Mouse (Mus musculus) lung, adult 2 months (tissue): ENCODE data around the gene Anxa5. TPM values are rescaled to one million over a fixed set of nuclear protein-coding genes. Genes with fewer than 3 reads are reported as not detected.

ENCODE experiments used
- DNase-seq: peaks from one replicate; pipeline ENCODE4 v3.0.0; 2022
- H3K4me1 ChIP-seq: fragments of 200-500 bp; 2 replicates; pipeline ENCODE4 v1.6.1; 2011; ENCODE audit warnings: low read length; ENCODE audit not compliant: control insufficient read depth, insufficient read depth
- H3K4me3 ChIP-seq: fragments of 200-500 bp; replicated peaks from 2 replicates; pipeline ENCODE3; 2011; ENCODE audit warnings: low read depth, mild to moderate bottlenecking, control low read depth, low read length; ENCODE audit errors: extremely low read depth
- CTCF ChIP-seq: fragments of 200-500 bp; IDR thresholded peaks from 2 replicates; pipeline ENCODE4 v1.5.1; 2011; ENCODE audit warnings: mild to moderate bottlenecking, low read length, control low read depth; ENCODE audit not compliant: insufficient read depth
- POLR2A ChIP-seq: fragments of 200-500 bp; IDR thresholded peaks from 2 replicates; pipeline ENCODE4 v1.6.1; 2011; ENCODE audit warnings: low read depth, mild to moderate bottlenecking, control low read depth, low read length, borderline replicate concordance; ENCODE audit errors: extremely low read depth
- WGBS: fragments of 180-500 bp; shearing (Covaris S2); methylation state at CpG from one replicate; pipeline ENCODE4 v1.1.7; 2018; 5-methylcytosine and 5-hydroxymethylcytosine counted together
- polyA plus RNA-seq: library from polyadenylated mRNA; depleted of rRNA; stranded (reverse); fragments of >200 nt; gene quantifications from 2 replicates; pipeline ENCODE4 v1.2.3, GENCODE M21; 2012

Anxa5 gene
- polyA plus RNA-seq, 1 experiment, result 1,294 TPM

DNA sequence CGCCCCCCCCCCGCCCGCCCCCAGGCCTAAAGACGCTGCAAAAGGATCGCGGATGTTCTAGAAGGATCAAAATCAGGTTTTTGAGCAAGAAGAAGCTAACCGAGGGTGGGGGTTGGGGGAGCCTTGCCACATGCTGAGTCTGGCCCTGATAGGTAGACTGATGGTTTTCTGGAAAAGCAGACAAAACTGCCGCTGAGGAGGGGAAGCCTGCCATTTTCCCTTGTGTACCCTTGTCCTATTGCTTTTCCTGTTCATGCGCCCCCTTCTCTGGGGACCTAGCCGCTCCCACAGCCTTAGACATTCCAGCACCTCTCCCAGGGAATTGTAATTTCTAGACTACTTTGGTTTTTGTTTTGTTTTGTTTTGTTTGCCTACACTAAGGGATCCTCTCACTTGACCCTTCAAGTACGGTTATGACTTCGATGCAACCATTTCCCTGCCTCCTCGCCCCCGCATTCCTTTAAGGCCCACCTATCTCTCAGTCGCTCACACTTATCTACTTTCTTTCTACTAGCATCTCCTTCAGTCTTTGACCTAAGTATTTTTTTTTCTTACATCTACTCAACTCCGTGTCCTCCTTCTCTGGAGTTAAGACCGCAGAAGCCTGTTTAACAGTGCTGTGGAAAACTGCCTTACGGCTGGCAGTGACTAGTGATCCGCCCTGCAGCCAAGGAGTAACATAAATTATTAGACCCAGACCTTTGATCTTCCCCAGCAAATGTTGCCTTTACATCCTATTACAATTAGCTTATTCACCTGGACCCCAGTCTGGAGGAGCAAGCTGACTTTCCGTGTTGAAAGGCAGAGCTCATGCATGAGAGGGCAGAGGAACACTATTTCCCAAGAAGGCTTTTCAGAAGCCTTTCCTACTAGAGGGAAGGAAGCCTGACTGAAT is 814 bp upstream of the Anxa5 start:
- WGBS, result 26% methylated on average over 20 of the region's 20 CpGs

DNA sequence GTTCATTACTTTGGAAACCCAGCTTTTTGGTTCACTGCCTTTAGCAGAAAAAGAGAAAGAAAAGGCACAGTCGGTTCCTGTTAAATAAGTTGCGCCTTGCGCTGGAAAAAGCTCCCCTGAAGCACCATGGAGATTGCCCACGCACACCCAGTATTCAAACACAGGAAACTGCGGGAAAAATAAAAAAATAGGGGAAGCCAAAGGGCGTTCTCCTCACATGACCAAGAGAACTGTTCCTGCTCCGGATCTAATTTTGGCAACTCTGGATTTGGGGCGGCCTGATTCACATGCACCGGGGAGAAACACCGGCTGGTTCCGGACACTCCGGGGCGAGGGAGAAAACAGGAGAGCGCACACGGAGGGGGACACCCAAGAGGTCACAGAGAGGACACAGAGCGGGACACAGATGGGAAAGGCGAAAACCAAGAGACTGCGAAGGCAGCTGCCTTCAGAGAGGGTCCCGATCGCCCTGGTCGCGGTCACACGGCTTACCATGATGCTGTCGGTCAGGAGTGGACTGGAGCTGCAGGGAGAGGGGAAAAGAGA is 683 bp downstream of the Anxa5 start:
- Histone ChIP-seq H3K4me3 (peak overlapping the region; percentile 84), H3K4me1 (peaks cover 10% of the 10 kb centered on the region)
- TF ChIP-seq CTCF, result no peak
- no peak; the same call in 1 of the 2 replicates for TF ChIP-seq POLR2A
- under 1% methylated on average over 24 of the region's 24 CpGs for WGBS
- DNase-seq, result no peak

More for the DNA sequence above, 814 bp upstream of the Anxa5 start:
- no peak for DNase-seq
- TF ChIP-seq POLR2A, result no peak
- TF ChIP-seq CTCF, result no peak
- H3K4me3 ChIP-seq, result peak overlapping the region; percentile 89
- peaks cover 10% of the 10 kb centered on the region for H3K4me1 ChIP-seq

DNA sequence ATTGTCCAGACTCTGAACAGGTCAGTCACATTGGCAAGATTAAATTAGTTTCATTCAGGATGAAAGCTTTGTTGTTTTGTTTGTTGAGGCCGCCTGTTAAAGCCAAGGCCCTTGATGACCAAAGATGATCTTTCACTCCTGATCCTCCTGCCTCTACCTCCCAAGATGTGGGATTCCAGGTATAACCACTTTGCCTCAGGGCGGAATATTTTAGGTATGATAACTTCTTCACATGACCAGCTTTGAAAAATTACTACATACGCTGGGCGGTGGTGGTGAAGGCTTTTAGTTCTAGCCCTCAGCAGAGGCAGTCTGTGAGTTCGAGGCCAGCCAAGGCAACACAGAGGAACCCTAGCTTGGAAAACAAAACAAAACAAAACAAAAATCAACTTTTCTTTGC is 1.3 kb downstream of the Anxa5 start:
- DNase-seq, result no peak
- Histone ChIP-seq H3K4me1 (peaks cover 10% of the 10 kb centered on the region), H3K4me3 (peak overlapping the region; percentile 26)
- WGBS, result 68% methylated on average over 5 of the region's 5 CpGs
- TF ChIP-seq POLR2A (no peak), CTCF (no peak)

DNA sequence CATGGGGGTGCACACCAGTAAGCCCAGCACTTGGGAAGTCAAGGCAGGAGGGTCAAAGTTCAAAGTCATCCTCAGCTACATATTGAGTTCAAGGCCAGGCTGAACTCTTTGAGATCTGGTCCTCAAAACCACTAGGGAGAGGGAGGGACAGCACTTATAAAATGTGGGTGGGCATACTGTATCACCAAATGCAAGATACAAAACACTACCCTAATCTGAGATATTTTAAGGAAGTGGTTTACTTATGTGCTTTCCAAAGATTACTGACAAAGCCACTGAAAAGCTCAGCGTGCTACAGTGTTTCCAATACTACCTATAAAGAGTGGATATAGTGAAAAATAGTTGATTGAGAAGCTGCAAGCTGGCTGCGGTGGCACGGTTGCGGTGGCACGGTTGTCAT is 2.5 kb downstream of the Anxa5 start:
- no peak overlapping the region for H3K4me3 ChIP-seq
- 85% methylated on average over 5 of the region's 5 CpGs for WGBS
- no peak for DNase-seq

DNA sequence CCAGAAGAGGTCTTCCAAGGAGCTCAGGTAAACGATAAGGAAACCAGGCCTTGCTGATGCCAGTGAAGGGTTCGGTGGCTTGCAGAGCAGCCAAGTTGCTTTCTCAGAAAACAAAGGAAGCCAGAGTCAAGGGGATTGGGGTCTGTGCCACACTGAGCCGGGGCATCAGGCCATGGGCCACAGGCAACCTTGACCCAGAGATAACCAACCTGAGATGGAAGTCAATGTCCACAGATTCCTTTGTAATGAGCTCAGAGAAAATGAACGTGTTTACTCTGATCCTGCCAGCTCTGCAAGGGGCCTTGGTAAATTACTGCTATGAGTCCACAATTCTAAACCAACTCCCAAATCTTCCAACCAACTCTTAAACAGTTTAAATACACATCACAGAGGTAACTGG is 3.8 kb downstream of the Anxa5 start:
- no peak overlapping the region for H3K4me3 ChIP-seq
- H3K4me1 ChIP-seq, result peaks cover 13% of the 10 kb centered on the region
- TF ChIP-seq CTCF (no peak), POLR2A (no peak)
- DNase-seq, result no peak
- WGBS, result 29% methylated on average over 4 of the region's 4 CpGs

More for the DNA sequence above, 2.5 kb downstream of the Anxa5 start:
- H3K4me1 ChIP-seq, result peaks cover 10% of the 10 kb centered on the region
- no peak for TF ChIP-seq CTCF

DNA sequence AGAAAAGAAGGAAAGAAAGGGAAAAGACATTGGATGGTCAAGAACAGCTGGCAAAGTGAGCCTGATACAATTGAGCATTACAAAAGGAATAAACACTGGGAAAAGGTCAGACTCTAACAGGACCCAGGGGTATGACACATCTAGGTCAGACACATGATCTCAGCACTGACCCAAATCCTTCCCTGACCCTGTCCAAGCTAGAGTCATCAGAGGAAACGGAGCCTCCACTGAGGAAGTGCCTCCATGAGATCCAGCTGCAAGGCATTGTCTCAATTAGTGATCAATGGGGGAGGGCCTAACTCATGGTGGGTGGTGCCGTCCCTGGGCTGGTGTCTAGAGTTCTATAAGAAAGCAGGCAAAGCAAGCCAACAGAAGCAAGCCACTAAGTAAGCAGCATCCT is 6.8 kb downstream of the Anxa5 start:
- no peak overlapping the region for H3K4me3 ChIP-seq
- DNase-seq, result no peak
- 37% methylated on average over 2 of the region's 2 CpGs for WGBS
- peaks cover 9% of the 10 kb centered on the region for H3K4me1 ChIP-seq
- no peak for TF ChIP-seq CTCF
- TF ChIP-seq POLR2A, result no peak

DNA sequence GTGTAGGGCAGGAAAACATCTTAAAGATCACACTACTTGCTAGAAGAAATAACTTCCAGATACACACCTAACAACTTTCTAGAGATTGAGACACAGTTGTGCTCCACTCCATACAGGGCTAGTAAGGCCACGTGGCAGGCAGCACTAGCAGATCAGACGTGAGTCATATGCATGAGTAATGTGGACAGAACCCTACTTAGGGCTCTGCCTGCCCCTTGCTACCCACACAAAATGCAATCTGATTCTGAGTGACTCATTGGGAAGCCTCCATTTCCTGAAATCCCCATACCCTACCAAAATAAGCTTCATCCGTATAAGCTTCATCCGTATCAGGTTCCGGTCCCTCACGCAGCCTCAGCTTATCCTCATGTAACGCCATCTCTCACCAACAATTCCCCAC is 8.1 kb downstream of the Anxa5 start:
- Histone ChIP-seq H3K4me1 (peaks cover 9% of the 10 kb centered on the region), H3K4me3 (no peak overlapping the region)
- no peak for DNase-seq
- WGBS, result 66% methylated on average over 7 of the region's 7 CpGs
- TF ChIP-seq POLR2A (no peak), CTCF (no peak)

DNA sequence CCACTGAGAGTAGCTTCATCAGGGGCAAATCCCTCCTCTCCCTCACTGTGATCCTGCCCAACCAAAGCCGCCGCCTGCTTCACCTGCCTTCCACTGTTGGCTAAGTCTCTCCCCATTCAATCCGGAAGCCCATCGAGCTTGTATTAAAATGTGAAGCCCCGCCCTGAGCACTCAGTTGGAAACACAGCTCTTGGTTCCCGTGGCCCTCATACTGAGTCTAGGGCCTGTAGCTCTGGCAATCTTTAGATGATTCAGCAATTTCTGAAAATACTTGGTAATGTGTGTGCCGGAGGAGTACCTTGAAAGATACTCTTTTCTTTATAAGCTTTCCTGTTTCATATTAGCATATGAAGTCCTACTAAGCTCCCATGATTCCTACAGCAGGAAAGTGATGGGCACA is 10.2 kb downstream of the Anxa5 start:
- TF ChIP-seq CTCF, result no peak
- no peak for TF ChIP-seq POLR2A
- Histone ChIP-seq H3K4me3 (no peak overlapping the region), H3K4me1 (peaks cover 2% of the 10 kb centered on the region; the same call in 1 of the 2 replicates)
- 60% methylated on average over 7 of the region's 7 CpGs for WGBS
- no peak for DNase-seq

DNA sequence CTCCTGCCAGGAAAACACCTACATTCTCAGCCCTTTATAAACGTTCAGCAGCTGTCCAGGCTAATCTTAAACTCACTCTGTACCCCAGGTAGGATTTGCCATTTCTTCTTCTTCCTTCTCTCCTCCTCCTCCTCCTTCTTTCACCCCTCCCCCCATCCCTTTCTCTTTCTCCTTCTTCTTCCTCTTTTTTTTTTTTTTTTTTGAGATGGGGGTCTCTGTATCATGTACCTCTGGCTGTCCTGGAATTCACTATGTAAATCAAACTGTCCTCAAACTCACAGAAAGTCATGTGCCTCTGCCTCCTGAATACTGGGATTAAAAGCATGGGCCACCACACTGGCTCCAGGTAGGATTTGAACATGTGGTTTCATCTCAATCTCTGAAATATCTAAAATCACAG is 13.3 kb downstream of the Anxa5 start:
- no peak for DNase-seq
- H3K4me3 ChIP-seq, result no peak overlapping the region
- H3K4me1 ChIP-seq, result no peaks in the 10 kb centered on the region
- no peak for TF ChIP-seq POLR2A
- TF ChIP-seq CTCF, result no peak
- WGBS, result 55% methylated on average over 1 of the region's 1 CpGs

DNA sequence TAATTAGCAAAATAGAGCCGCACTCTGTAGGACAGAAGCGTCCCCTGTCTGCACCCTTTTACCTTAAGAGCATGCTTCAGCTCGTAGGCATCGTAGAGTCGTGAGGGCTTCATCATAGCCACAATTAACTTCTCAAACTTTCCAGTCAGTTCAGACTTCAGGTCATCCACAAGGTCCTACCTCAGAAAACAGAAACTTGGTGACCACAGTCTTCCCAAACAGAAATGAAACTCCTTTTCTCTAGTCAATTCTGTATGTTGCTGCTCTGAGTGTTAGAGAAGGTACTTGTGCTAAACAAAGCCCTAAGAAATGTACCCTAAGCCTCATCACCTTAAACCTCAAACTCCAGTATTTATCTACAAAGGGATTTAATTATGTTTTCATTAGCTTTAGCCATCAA is 13.9 kb downstream of the Anxa5 start:
- DNase-seq, result no peak
- TF ChIP-seq POLR2A, result no peak
- TF ChIP-seq CTCF, result no peak
- WGBS, result 91% methylated on average over 5 of the region's 5 CpGs
- H3K4me3 ChIP-seq, result no peak overlapping the region
- H3K4me1 ChIP-seq, result no peaks in the 10 kb centered on the region

DNA sequence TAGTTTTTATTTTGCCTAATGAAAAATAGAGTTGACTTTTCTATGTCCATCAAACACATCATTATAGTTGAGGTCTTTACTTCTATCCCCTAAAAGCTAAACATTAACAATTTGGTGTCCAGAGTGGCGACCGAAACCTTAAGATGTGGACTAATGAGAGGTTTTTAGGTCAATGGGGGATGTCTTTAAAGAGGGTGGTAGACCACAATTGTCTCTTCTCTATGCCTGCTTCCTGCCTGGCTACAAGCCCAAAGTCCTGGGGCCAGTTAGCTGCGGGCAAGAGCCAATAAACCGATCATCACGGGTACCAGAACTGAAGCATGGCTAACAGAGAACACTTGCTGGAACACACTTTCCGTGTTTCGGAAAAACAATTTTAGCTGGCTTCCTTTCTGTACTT is 15.0 kb downstream of the Anxa5 start:
- TF ChIP-seq CTCF (no peak), POLR2A (no peak)
- no peak overlapping the region for H3K4me3 ChIP-seq

More for the DNA sequence above, 15.0 kb downstream of the Anxa5 start:
- H3K4me1 ChIP-seq, result no peaks in the 10 kb centered on the region
- 73% methylated on average over 7 of the region's 7 CpGs for WGBS
- DNase-seq, result no peak
